Mouse (Mus musculus): ENCODE results near the gene Pias4.
A peak's percentile ranks its signal among the peaks of the same experiment; 100 is the strongest.

The Pias4 gene

GRCm38 (mm10) chr10:81168521-81169244, 960 bp upstream of the Pias4 start:
- DNase-seq (ENCODE audit: low read depth), result peak; percentile 94

DNA sequence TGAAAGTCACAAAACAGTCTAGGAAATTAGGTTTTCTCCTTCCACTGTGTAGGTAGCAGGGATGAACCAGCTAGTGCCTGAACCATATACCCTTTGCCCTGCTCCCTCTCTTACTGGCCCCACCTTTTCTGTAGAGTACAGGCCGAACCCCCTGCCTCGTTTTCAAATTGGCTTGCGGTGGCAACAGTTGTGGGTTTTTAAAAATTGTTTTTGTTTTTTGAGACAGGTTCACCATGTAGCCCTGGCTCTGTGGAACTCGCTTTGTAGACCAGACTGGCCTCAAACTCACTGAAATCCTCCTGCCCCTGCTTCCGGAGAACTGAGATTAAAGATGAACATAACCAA, 336 bp upstream of the Pias4 start:
- DNase-seq (ENCODE audit: low read depth), result no peak

GRCm38 (mm10) chr10:81165118-81165517, 2.6 kb downstream of the Pias4 start:
- DNase-seq (ENCODE audit: low read depth), result no peak

DNA sequence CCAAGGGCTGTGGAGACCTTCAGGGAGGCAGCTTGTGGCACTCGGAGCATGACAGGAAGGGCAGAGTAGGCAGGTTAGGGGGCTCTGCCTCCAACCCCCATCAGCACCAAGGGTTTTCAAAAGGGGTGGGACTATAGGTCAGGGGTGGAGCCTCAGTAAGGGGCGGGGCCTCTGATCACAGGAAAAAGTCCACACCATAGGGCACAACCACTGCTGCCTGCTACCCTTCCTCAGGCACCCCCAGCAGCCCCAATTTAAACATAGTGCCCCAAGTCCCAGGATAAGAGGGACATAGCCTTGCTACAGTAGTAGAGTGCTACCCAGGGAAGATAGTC, 5.4 kb downstream of the Pias4 start:
- DNase-seq (ENCODE audit: low read depth), result no peak

GRCm38 (mm10) chr10:81161602-81162317, 6.0 kb downstream of the Pias4 start:
- no peak for DNase-seq (ENCODE audit: low read depth)

DNA sequence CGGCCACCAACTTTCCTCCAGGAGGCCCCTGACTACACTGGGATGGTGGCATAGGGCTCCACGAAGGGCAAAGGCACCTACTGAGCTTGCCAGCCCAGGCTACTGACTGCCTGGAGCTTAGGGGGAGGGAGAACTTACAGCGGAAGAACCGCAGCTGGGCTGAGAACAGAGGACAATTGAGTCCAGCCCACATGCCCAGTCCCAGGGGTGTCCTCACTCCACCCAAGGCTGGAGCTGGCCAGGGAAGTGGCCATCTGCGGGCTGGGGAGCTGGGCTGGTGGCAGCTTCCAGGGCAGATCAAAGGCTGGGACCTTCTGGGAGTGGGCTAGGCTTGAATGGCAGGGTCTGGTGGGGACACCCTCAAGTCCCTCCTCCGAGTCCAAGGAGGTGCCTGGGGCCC, 13.0 kb downstream of the Pias4 start:
- DNase-seq (ENCODE audit: low read depth), result no peak

DNA sequence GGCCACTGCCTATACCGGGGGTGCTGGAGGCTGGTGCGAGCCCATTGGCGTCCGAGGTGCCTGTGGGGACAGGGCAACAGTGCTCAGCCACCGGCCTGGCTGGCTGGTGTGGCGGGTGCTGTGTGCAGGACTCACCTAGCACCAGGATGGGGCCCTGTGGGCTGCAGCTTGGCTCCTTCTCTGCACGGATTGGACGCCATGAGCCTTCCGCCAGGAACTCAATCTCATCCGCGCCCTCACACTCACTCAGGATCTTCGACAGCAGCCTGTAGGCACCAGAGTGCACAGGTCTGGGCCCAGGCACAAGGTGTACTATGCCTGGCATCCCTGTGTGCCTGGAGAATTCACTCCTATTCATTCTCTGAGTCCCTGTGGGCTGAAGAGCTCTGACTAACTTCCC, 13.4 kb downstream of the Pias4 start:
- no peak for DNase-seq (ENCODE audit: low read depth)

GRCm38 (mm10) chr10:81152609-81153008, 15.1 kb downstream of the Pias4 start:
- DNase-seq (ENCODE audit: low read depth), result no peak

DNA sequence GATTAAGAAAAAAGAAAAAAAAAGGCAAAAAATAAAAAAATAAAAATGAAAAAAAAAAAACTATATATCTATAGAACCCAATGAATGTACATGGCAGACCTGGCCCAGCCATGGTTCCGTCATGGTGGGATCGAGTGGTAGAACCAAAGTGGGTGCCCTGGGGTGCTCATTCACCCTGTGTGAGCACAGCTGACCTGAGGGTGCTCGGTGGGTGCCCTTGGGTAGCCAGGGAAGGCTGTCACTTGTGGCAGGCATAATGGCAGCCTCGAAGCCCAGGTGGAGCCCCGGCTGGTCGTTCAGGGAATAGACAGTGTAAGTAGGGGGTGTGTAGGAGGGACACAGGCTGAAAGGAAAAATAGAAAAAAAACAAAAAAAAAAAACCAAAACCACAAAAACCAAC, 16.5 kb downstream of the Pias4 start:
- no peak for DNase-seq (ENCODE audit: low read depth)

- no peak for DNase-seq (ENCODE audit: low read depth)
These were observed 21.4 kb downstream of the Pias4 start for GRCm38 (mm10) chr10:81146296-81146695.

- no peak for DNase-seq (ENCODE audit: low read depth)
These were observed 21.9 kb downstream of the Pias4 start for GRCm38 (mm10) chr10:81145778-81146177.

DNA sequence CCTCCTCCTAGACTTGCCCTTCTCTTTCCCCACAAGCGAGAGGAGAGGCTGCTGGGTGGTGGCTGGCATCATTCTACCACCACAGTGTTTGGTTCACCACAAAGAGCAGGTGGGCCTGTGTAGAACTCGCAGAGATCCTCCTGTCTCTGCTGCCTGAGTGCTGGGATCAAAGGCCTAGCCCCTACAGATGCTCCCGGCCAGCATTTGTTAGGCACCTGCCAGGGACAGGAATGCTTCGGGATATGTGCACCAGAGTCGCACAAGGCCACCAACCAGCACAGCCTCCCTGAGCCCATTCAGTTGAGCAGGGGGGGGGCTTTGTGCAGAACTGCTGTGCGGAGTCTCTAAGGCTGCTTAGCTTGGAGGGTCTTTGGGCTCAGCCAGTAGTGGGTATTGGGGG, 22.4 kb downstream of the Pias4 start:
- DNase-seq (ENCODE audit: low read depth), result no peak

GRCm38 (mm10) chr10:81144667-81145066, 23.1 kb downstream of the Pias4 start:
- DNase-seq (ENCODE audit: low read depth), result no peak

DNA sequence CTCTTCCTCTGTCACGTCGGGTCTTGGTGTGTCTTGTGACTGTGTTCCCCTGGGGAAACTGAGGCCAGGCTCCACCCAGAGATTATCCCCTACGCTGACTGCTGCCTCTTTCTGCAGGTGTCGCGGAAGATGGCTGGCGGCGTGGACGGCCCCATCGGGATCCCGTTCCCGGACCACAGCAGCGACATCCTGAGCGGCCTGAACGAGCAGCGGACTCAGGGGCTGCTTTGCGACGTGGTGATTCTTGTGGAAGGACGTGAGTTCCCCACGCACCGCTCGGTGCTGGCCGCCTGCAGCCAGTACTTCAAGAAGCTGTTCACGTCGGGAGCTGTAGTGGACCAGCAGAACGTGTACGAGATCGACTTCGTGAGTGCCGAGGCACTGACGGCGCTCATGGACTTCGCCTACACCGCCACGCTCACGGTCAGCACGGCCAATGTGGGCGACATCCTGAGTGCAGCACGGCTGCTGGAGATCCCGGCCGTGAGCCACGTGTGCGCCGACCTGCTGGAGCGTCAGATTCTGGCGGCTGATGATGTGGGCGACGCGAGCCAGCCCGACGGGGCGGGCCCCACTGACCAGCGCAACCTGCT, 23.8 kb downstream of the Pias4 start:
- DNase-seq (ENCODE audit: low read depth), result no peak

DNA sequence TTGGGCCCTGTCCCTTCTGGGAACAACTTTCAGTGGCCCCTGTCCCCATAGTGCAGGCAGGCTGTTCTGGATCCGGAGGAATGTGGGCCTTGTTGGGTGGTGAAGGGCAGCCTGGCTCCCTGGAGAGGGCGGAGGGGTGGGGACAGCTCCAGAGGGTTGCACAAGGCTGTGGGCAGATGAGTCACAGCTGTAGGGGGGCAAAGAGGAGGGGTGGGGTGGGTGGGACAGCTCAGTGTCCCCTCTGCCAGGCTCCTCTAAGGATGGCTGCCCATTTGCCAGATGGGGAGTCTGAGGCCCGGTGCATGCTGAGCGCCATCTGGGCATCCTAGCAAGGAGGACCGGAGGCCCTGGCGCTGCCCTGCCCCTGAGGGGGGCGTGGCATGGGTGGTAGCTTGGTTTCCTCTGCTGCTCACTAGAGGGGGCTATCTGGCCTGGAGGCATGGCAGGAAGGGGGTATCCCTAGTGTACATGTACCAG, 24.5 kb downstream of the Pias4 start:
- DNase-seq (ENCODE audit: low read depth), result no peak

GRCm38 (mm10) chr10:81142551-81142981, 25.2 kb downstream of the Pias4 start:
- DNase-seq (ENCODE audit: low read depth), result no peak

GRCm38 (mm10) chr10:81141455-81142210, 26.1 kb downstream of the Pias4 start:
- DNase-seq (ENCODE audit: low read depth), result no peak

GRCm38 (mm10) chr10:81140717-81141454, 26.8 kb downstream of the Pias4 start:
- no peak for DNase-seq (ENCODE audit: low read depth)

GRCm38 (mm10) chr10:81140005-81140404, 27.7 kb downstream of the Pias4 start:
- DNase-seq (ENCODE audit: low read depth), result no peak

DNA sequence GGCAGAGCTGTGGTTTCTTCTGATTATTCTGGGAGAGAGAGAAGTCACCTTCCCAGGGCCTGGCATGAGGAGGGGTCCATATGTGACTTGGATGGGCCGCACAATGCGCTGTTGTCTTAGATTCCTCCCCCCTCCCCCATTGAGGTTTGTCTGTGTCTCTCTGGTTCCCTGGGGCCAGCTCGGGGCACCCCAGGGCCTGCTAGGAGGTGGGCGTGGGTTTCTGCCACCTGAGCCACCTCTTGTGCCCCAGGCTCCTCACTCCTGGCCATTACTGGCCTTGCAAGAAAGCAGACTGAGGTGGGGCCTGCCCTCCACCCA, 28.2 kb downstream of the Pias4 start:
- no peak for DNase-seq (ENCODE audit: low read depth)

- DNase-seq (ENCODE audit: low read depth), result no peak
These were observed 28.7 kb downstream of the Pias4 start for GRCm38 (mm10) chr10:81138821-81139528.

All from c-Kit-positive CD71-negative TER-119-negative erythroid progenitor cells, embryonic 14.5 days (primary cell).